Mouse (Mus musculus) effector memory CD4-positive, alpha-beta T cell, adult 7 months (primary cell): Measurements from ENCODE around the gene Ufc1. TPM values are rescaled to one million over a fixed set of nuclear protein-coding genes. Genes with fewer than 3 reads are reported as not detected.

Experiments
- polyA plus RNA-seq: library from polyadenylated mRNA; unstranded; fragments of 100-300 nt; shearing (Covaris generic); gene quantifications from one replicate; pipeline ENCODE4 v1.2.1, GENCODE M21; 2017

Ufc1 gene
- 55.5 TPM for polyA plus RNA-seq

DNA sequence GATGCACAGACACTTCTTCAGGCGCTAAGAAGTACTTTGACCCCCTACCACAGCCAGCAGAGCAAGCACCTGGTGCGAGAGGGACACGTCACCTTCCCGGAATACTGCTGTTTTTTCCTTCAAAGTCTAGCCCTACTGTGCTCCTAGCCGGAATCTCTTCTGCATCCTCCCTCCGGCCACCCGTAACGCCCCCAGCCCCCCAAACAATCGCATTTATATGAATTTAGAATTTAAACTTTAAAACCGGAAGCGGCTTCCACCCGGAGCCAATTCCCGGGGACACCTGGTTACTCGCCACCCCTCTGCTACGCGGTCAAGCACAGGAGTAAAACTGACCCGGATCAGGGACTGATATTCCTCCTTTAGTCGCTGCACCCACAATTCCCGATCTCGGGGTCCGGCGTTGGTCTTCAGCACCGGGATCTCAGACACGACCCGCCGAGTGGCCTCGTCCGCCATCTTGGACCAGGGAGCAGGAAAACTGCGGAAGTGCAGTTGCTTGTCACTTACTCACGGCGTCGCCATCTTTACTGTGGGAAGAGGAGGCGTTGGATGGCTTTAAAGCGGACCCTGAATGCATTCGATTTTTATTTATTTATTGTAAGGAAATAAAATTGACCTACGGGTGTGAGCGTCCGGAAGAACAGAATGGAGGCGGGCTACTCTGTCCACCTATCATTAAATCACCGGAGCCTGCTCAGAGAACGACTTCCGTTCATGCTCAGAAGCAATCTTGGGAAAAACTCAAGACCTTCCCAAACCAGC, at the start of gene Ufc1:
Gene Ufc1 (minus strand): TSS at position 727 of the 765 bp plus-strand sequence.

DNA sequence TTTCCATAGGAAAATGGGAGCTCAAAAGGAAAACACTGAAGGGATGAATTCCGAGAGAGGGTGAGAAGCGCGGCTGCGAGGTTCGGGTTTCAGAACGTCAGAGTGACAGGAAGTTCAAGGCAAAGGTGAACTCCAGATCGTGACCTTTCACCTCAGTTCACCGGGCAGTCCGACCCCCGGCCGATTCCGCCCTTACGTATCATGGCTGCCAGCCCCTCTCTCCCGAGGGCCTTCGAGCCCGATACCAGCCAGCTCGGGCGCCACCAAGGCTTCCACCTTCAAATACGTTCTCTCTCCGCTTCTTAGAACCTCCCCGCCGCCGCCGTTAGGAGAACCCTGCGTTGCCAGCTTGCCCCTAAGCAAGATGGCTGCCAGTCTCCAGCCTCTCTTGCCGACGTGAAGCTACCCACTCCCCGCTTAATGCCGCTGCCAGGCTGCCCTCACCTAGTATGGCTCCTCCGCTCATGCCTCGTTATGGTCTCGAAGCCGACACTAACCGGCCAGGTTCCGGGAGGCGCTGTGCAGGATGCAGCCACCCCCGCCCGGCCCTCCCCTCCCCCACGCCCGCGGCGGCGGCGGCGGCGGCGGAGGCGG, 34.1 kb upstream of the Ufc1 start, which contains the start of gene Dedd:
Gene Dedd (plus strand): TSS at position 307 of the 594 bp plus-strand sequence.

DNA sequence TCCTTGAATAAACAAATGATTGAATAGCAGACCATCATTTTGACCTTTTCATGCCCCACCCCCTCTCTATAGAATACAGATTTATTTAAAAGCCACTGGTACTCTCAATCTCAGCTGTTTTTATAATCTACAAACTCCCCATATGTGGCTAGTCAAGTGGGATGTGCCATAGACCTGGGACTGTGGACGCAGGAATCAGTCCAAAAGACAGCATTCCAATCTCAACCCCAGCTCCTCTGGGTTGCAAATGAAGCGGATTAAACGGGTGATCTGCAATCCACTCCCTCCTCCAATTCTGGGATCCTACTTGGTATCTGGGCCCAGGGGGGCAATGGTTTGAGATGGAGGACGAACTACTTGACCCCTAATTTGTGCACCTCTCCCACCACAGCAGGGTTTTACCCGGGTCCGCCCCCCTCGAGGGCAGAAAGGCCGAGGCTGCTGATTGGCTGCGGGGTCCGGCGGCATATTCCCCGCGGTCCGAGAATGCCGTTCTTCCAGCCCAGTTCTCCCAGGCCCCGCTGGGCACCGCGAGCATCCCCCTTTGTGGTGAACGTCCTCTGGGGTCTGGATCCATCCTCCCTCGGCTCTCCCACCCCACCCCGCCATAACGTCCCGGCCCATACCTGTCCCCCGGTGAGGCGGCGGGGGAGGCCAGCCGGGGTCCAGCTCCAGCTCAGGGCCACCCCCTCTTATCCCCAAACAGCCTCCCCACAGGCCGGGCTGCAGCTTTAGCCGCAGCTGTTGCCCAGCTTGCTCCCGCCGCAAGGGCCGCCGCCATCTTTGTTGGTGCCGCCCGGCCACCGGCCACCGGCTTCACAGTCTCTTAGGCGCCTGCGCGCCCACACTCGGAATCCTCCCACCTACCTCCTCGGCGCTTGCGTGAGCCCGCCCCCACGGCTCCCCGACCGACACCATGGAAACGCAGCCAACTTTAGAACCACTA, 7.4 kb downstream of the Ufc1 start, which contains the start of gene Usp21:
Gene Usp21 (minus strand): TSS at position 856 of the 946 bp plus-strand sequence.

DNA sequence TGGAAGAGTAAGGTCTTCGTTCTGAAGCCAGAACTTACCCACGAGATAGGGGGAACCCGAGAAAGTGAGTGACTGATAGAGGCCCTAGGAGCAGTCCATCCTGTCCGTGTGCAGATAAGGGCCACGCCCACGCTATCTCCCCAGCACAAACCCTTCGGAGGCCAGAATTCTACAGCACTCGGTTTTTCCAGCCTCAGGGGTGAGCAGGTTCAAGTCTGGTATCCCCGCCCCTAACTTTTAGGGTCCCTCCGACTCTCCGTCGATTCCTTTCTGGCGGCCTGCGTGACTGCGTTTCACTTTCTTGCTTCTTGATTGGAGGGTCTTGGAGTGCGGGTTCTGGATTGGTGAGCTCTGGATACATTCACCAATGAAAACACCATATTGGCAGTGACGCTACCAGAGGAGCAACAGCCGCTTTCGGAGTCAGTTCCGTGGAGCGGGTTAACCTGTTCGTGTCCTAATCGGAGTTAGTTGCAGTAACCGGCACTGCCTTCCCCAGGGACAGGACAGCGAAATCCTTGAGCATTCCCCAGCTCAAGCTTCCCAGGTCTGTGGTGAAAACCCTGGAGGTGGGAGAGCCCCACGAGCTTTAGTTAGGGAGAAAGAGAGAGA, 13.8 kb downstream of the Ufc1 start, which contains the start of gene Ppox:
Gene Ppox (minus strand): TSS at position 271 of the 612 bp plus-strand sequence.

DNA sequence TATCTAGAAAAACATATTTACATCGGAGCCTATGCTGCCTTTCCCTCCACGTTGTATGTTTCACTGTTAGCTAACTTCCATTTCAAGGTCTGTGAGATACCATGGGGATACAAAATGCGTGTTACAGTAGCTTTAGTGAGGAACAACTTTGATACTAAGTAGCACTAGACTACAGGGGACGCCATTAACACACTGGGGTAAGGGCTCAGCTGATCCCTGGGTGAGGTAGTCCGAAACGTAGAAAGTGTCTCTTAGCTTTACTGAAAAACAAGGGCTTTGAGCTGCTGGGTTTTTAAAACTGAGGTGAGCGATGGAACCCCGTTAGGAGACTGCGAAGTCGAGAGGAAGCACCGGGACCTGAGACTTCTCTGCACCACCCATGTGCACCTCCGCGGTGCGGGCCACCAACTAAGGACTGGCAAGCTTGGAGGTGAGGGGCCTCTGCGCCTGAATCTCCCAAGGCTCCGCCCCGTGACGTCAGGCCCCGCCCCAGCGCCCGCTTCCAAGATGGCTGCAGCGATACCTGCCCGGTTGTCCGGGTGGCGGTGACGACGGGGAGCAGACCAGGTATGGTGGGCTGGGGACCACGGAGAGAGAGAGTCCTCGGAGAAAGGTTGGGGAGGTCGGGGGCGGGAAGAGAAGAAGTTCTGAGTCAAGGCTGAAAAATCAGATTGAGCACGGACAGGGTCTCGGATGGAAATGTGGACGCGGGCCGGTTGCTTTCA, 24.8 kb downstream of the Ufc1 start, which contains the start of gene B4galt3:
Gene B4galt3 (plus strand): TSS at position 481 of the 725 bp plus-strand sequence.

DNA sequence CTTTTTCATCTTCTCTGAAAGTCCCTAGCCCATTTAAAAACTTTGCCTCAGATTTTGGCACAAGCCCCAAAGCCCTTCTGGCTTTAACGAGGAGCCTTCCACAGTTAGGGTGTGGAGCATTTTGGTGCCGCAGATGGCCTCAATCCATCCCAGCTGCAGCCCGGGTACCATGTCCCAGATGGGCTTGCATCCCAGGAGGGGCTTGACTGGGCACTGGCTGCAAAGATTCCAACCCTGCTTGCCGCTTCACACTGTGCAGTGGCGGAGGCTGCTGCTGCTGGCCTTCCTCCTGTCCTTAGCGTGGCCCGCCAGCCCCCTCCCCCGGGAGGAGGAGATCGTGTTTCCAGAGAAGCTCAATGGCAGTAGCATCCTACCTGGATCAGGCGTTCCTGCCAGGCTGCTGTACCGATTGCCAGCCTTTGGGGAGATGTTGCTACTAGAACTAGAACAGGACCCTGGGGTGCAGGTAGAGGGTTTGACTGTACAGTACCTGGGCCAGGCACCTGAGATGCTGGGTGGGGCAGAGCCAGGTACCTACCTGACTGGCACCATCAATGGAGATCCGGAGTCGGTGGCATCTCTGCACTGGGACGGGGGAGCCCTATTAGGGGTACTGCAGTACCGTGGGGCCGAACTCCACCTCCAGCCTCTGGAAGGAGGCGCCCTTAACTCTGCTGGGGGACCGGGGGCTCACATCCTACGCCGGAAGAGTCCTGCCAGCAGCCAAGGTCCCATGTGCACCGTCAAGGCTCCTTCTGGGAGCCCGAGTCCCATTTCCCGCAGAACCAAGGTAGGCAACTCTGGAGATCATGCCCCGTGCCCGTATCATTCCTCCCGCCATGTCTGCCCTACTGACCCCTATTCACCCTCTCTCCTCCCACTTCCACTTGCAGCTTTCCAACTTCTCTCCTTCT, 43.9 kb downstream of the Ufc1 start, which contains the start of gene Ndufs2:
Gene Ndufs2 (minus strand): TSS at position 709 of the 914 bp plus-strand sequence.

DNA sequence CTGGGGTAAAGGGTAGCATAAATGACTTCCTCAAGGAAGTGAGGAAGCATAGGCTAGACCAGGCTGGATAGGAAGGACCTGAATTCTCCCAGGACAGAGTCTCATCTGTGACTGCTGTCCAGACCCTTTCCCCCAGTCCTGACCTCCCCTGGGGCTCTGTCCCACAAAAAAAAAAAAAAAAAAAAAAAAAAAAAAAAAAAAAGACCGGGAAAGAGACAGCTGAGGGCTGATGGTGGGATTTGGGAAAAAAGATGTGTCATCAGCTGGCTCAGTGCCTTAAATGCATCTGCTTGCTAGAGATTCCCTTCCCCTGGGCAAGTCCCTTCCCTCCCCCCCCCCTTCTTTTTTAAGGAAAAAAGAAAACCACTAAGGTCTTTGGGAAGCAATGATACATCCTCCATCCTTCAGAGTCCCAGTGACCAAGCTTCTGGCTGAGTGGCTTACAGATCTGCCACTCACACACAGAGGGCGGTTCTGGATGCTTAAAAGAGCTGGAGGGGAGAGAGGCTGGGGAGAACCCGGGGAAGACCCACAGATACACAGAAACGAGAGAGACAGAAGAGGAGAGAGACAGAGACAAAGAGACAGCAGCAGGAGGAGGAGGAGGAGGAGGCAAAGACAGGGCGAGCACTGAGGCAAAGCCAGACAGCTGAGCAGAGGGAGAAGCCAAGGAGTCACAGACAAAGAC, 44.8 kb downstream of the Ufc1 start, which contains the start of gene Adamts4:
Gene Adamts4 (plus strand): TSS at position 509 of the 688 bp plus-strand sequence.

Other genes starting within 250 kb of the Ufc1 start
- gene Fcgr3, start 230.1 kb downstream of the Ufc1 start, polyA plus RNA-seq: 1.1 TPM
- 2.8 TPM for gene Cfap126, start 181.1 kb downstream of the Ufc1 start, polyA plus RNA-seq
- gene Sdhc, start 144.4 kb downstream of the Ufc1 start, polyA plus RNA-seq: 112 TPM
- not detected for gene Mpz, start 144.3 kb downstream of the Ufc1 start, polyA plus RNA-seq
- gene Pcp4l1, start 98.8 kb downstream of the Ufc1 start, polyA plus RNA-seq: not detected
- 0.15 TPM for gene Nr1i3, start 81.1 kb downstream of the Ufc1 start, polyA plus RNA-seq
- 26.0 TPM for gene Tomm40l, start 72.5 kb downstream of the Ufc1 start, polyA plus RNA-seq
- not detected for gene Apoa2, start 70.0 kb downstream of the Ufc1 start, polyA plus RNA-seq
- not detected for gene Fcer1g, start 60.7 kb downstream of the Ufc1 start, polyA plus RNA-seq
- 0.69 TPM for gene Adamts4, start 44.6 kb downstream of the Ufc1 start, polyA plus RNA-seq
- 99.2 TPM for gene Ndufs2, start 43.6 kb downstream of the Ufc1 start, polyA plus RNA-seq
- gene B4galt3, start 24.7 kb downstream of the Ufc1 start, polyA plus RNA-seq: 44.1 TPM
- gene Ppox, start 13.8 kb downstream of the Ufc1 start, polyA plus RNA-seq: 62.5 TPM
- gene Usp21, start 7.0 kb downstream of the Ufc1 start, polyA plus RNA-seq: 51.2 TPM
- gene Dedd, start 34.1 kb upstream of the Ufc1 start, polyA plus RNA-seq: 28.1 TPM
- gene Nit1, start 50.6 kb upstream of the Ufc1 start, polyA plus RNA-seq: 26.6 TPM
- gene Pfdn2, start 50.6 kb upstream of the Ufc1 start, polyA plus RNA-seq: 113 TPM
- not detected for gene Klhdc9, start 65.8 kb upstream of the Ufc1 start, polyA plus RNA-seq
- gene Nectin4, start 75.1 kb upstream of the Ufc1 start, polyA plus RNA-seq: 0.24 TPM
- gene Arhgap30, start 93.9 kb upstream of the Ufc1 start, polyA plus RNA-seq: 148 TPM
- 56.8 TPM for gene Usf1, start 116.3 kb upstream of the Ufc1 start, polyA plus RNA-seq
- not detected for gene Tstd1, start 123.8 kb upstream of the Ufc1 start, polyA plus RNA-seq
- gene F11r, start 142.5 kb upstream of the Ufc1 start, polyA plus RNA-seq: 0.56 TPM
- 5.7 TPM for gene Alyref2, start 208.5 kb upstream of the Ufc1 start, polyA plus RNA-seq
- gene Itln1, start 240.3 kb upstream of the Ufc1 start, polyA plus RNA-seq: not detected